Mouse (Mus musculus): ENCODE data around the gene Wdr20rt. TPM values are rescaled to one million over a fixed set of nuclear protein-coding genes. Genes with fewer than 3 reads are reported as not detected.
"Not testable (repeated sequence)": the region's sequence is repeated elsewhere in the genome, so short reads cannot be mapped to it uniquely, and the experiment has no call there.

Wdr20rt gene
- not detected for total RNA-seq (2021)
- long read RNA-seq, experiment 1: 0 reads
- long read RNA-seq, experiment 2: 0 reads

GRCm38 (mm10) chr12:65225467-65225945 is at the start of gene Wdr20rt:
Wdr20rt (plus strand) TSS chr12:65225517.
- DNase-seq (ENCODE audit: low spot score): no peak

GRCm38 (mm10) chr12:65187365-65187764 is 38.0 kb upstream of the Wdr20rt start:
- DNase-seq (ENCODE audit: low spot score): no peak

- DNase-seq (ENCODE audit: low spot score): no peak
These were observed 36.1 kb upstream of the Wdr20rt start for GRCm38 (mm10) chr12:65189213-65189612.

- no peak for DNase-seq (ENCODE audit: low spot score)
These were observed 31.2 kb upstream of the Wdr20rt start for GRCm38 (mm10) chr12:65194003-65194530.

GRCm38 (mm10) chr12:65201812-65202211 is 23.5 kb upstream of the Wdr20rt start:
- no peak for DNase-seq (ENCODE audit: low spot score)

GRCm38 (mm10) chr12:65206431-65206830 is 18.9 kb upstream of the Wdr20rt start:
- no peak for DNase-seq (ENCODE audit: low spot score)

GRCm38 (mm10) chr12:65216404-65216840 is 8.9 kb upstream of the Wdr20rt start:
- no peak for DNase-seq (ENCODE audit: low spot score)

GRCm38 (mm10) chr12:65228628-65229027 is 3.3 kb downstream of the Wdr20rt start:
- no peak for DNase-seq (ENCODE audit: low spot score)

- no peak for DNase-seq (ENCODE audit: low spot score)
These were observed 3.7 kb downstream of the Wdr20rt start for GRCm38 (mm10) chr12:65229041-65229440.

GRCm38 (mm10) chr12:65232801-65233200 is 7.5 kb downstream of the Wdr20rt start:
- not testable (repeated sequence) for DNase-seq (ENCODE audit: low spot score)

GRCm38 (mm10) chr12:65250116-65250738 is 24.9 kb downstream of the Wdr20rt start:
- DNase-seq (ENCODE audit: low spot score): no peak

- no peak for DNase-seq (ENCODE audit: low spot score)
These were observed 31.6 kb downstream of the Wdr20rt start for GRCm38 (mm10) chr12:65256887-65257286.

- DNase-seq (ENCODE audit: low spot score): no peak
These were observed 33.2 kb downstream of the Wdr20rt start for GRCm38 (mm10) chr12:65258212-65259138.

- no peak for DNase-seq (ENCODE audit: low spot score)
These were observed 34.1 kb downstream of the Wdr20rt start for GRCm38 (mm10) chr12:65259139-65260111.

- DNase-seq (ENCODE audit: low spot score): no peak
These were observed 43.1 kb downstream of the Wdr20rt start for GRCm38 (mm10) chr12:65268311-65268984.

GRCm38 (mm10) chr12:65269406-65269805 is 44.1 kb downstream of the Wdr20rt start:
- no peak for DNase-seq (ENCODE audit: low spot score)

- DNase-seq (ENCODE audit: low spot score): no peak
These were observed 48.5 kb downstream of the Wdr20rt start for GRCm38 (mm10) chr12:65273807-65274206.

Data from gastrocnemius, adult 18-20 months (tissue).